In genomic region chr4:91376317-91376910, GRCm38 (mm10) we compare ENCODE assay signal across 8 mouse cellular contexts. TPM values are rescaled to one million over a fixed set of nuclear protein-coding genes. Genes with fewer than 3 reads are reported as not detected.
DNase-seq lines count a peak whose midpoint lies in the region; ATAC-seq and TF ChIP-seq lines count a peak whose summit lies in the region.

No protein-coding gene starts in this region.

- no peaks in the 10 kb centered on the region for H3K4me1 ChIP-seq in bone marrow macrophage, adult 2 months (ENCODE audit: control insufficient read depth, insufficient read depth, low read length)
- H3K4me1 ChIP-seq in embryonic facial prominence, embryonic 11.5 days (ENCODE audit: control insufficient read depth, insufficient read depth, low read length): no peaks in the 10 kb centered on the region
- peaks cover 18% of the 10 kb centered on the region for H3K4me1 ChIP-seq in intestine, embryonic 15.5 days (replicated peaks)

- no peak overlapping the region for H3K27ac ChIP-seq in bone marrow macrophage, adult 2 months (ENCODE audit: insufficient read depth, low read depth, low read length)
- H3K27ac ChIP-seq in embryonic facial prominence, embryonic 11.5 days (replicated peaks; ENCODE audit: low read depth, low read length): no peak overlapping the region
- no peak overlapping the region for H3K27ac ChIP-seq in intestine, embryonic 15.5 days

- H3K36me3 ChIP-seq in embryonic facial prominence, embryonic 11.5 days (replicated peaks; ENCODE audit: control insufficient read depth, insufficient read depth, low read depth, low read length): no peaks in the 10 kb centered on the region
- H3K36me3 ChIP-seq in intestine, embryonic 15.5 days: no peaks in the 10 kb centered on the region

- no peak for TF ChIP-seq POLR2A in bone marrow macrophage, adult 2 months (IDR thresholded peaks at IDR 0.05; ENCODE audit: borderline replicate concordance, low read depth, low read length)

- TF ChIP-seq CTCF in bone marrow macrophage, adult 2 months (IDR thresholded peaks at IDR 0.05; ENCODE audit: low read depth, low read length): no peak

- under 1% methylated on average over 28 of the region's 28 CpGs for WGBS in embryonic facial prominence, embryonic 11.5 days
- WGBS in intestine, embryonic 15.5 days: under 1% methylated on average over 28 of the region's 28 CpGs

- peak overlapping the region; percentile 61 for H3K4me3 ChIP-seq in bone marrow macrophage, adult 2 months (ENCODE audit: insufficient read depth, low read length)
- peak overlapping the region; percentile 37 for H3K4me3 ChIP-seq in embryonic facial prominence, embryonic 11.5 days (ENCODE audit: low read depth, low read length)
- H3K4me3 ChIP-seq in intestine, embryonic 15.5 days (replicated peaks): peak overlapping the region; percentile 44

- peak; percentile 98 for ATAC-seq in embryonic facial prominence, embryonic 11.5 days (replicated peaks; ENCODE audit: insufficient number of reproducible peaks, low FRiP score, low TSS enrichment, low read depth)
- peak; percentile 91 for ATAC-seq in granulocyte monocyte progenitor cell, adult 5-6 weeks (replicated peaks; ENCODE audit: poor library complexity, severe bottlenecking)
- peak; percentile 96 for ATAC-seq in intestine, embryonic 15.5 days
- ATAC-seq in megakaryocyte, adult 5-6 weeks (ENCODE audit: poor library complexity, severe bottlenecking): peak; percentile 43; the same call in 1 of the 2 replicates

- 0 out of 2 replicates have a peak overlapping the region, but pooled peaks have one; percentile 46 for H3K9ac ChIP-seq in embryonic facial prominence, embryonic 11.5 days (replicated peaks; ENCODE audit: low read length)
- no peak overlapping the region for H3K9ac ChIP-seq in intestine, embryonic 15.5 days

- H3K4me2 ChIP-seq in embryonic facial prominence, embryonic 11.5 days (ENCODE audit: low read depth, low read length): peak overlapping the region; percentile 65
- H3K4me2 ChIP-seq in intestine, embryonic 15.5 days (replicated peaks): peak overlapping the region; percentile 73

- DNase-seq in embryonic facial prominence, embryonic 11.5 days (ENCODE audit: low spot score): peak; percentile 99
- peak; percentile 95 to 98 for DNase-seq in left cerebral cortex, adult 9 months (ENCODE audit: low spot score in 2 of 2)
- DNase-seq in right cerebral cortex, postnatal 10 days (ENCODE audit: low spot score in 2 of 2): peak; percentile 99 to 100
- DNase-seq in B cell, adult 2 months: no peak

- no peaks in the 10 kb centered on the region for H3K9me3 ChIP-seq in embryonic facial prominence, embryonic 11.5 days (replicated peaks; ENCODE audit: control insufficient read depth, low read length)
- H3K9me3 ChIP-seq in intestine, embryonic 15.5 days: no peaks in the 10 kb centered on the region

- H3K27me3 ChIP-seq in embryonic facial prominence, embryonic 11.5 days (ENCODE audit: control insufficient read depth, insufficient read depth, low read length): peaks cover 29% of the 10 kb centered on the region
- H3K27me3 ChIP-seq in intestine, embryonic 15.5 days (replicated peaks): peaks cover 46% of the 10 kb centered on the region

RNA-seq across cellular contexts. Expression of gene Elavl2, which starts 24.2 kb away (rescaled TPM):
- not detected in 2 replicates for polyA plus RNA-seq in bone marrow macrophage, adult 2 months (2012; ENCODE audit: insufficient read depth, insufficient read length, missing spikeins)
- polyA plus RNA-seq in embryonic facial prominence, embryonic 11.5 days (2014; fragmentation: Nextera tagmentation; extraction: Ambion mirVana): 25.9 and 28.8 TPM in 2 replicates
- total RNA-seq in granulocyte monocyte progenitor cell, adult 5-6 weeks (2014; fragmentation: Nextera tagmentation): not detected in 2 replicates
- total RNA-seq in granulocyte monocyte progenitor cell, adult 5-6 weeks (2017): not detected in 2 replicates
- 4.7 and 5.4 TPM in 2 replicates for polyA plus RNA-seq in intestine, embryonic 15.5 days (2015; fragmentation: Nextera tagmentation; extraction: Ambion mirVana)
- not detected in 2 replicates for total RNA-seq in megakaryocyte, adult 5-6 weeks (2015)
- not detected in 2 replicates for total RNA-seq in megakaryocyte, adult 5-6 weeks (2017)

Comparison
In these comparisons a context has a peak if more than half of its experiments do, and no peak if none do; other contexts are left out.
1. ATAC-seq: peak in every context shown above with its lines; median percentile 98 in embryonic facial prominence, embryonic 11.5 days; 96 in intestine, embryonic 15.5 days; 91 in granulocyte monocyte progenitor cell, adult 5-6 weeks; 43 in megakaryocyte, adult 5-6 weeks.
2. DNase-seq: peak in embryonic facial prominence, embryonic 11.5 days (single experiment), left cerebral cortex, adult 9 months (2 of 2) and right cerebral cortex, postnatal 10 days (2 of 2); none in B cell, adult 2 months (0 of 2).
3. Peak in every context shown above with its lines, with median percentiles within 50 percentile points of each other: H3K4me3 ChIP-seq.